Mouse (Mus musculus): ENCODE results near the gene Gstm4. TPM values are rescaled to one million over a fixed set of nuclear protein-coding genes. Genes with fewer than 3 reads are reported as not detected.

The Gstm4 gene
- polyA plus RNA-seq, 1 experiment from 2014 or later, result 14.6 TPM

DNA sequence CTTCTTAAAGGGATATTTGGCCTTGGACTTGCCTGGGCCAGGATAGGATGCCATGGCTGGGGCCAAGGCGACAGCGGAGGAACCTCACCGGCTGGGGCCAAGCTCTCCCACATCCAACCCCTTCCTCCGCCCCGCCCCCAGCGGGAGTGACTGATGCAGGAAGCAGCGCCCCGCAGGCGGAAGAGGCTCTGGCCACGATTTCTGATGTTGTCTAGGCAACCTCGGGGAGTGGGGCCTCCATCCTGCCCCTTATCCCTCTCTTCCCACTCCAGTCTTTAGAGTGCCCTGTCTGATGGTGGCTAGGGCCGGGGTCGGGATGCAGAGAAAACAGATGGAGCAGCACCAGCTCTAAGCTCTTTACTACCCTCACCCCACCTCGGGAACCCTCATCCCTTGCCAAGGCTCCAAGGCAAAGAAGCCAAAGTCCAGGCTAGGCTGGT is 40.6 kb upstream of the Gstm4 start:
- H3K9ac ChIP-seq, result peak overlapping the region; percentile 81
- H3K36me3 ChIP-seq, result peaks cover 8% of the 10 kb centered on the region
- H3K9me3 ChIP-seq, result no peaks in the 10 kb centered on the region
- peak overlapping the region; percentile 100 for H3K4me2 ChIP-seq (replicated peaks)
- WGBS, result under 1% methylated on average over 14 of the region's 14 CpGs
- peak overlapping the region; percentile 88 for H3K27ac ChIP-seq
- ATAC-seq (ENCODE audit: low FRiP score, low read depth), result peak; percentile 88
- peaks cover 65% of the 10 kb centered on the region for H3K4me1 ChIP-seq
- H3K27me3 ChIP-seq, result no peaks in the 10 kb centered on the region
- H3K4me3 ChIP-seq, result peak overlapping the region; percentile 68

DNA sequence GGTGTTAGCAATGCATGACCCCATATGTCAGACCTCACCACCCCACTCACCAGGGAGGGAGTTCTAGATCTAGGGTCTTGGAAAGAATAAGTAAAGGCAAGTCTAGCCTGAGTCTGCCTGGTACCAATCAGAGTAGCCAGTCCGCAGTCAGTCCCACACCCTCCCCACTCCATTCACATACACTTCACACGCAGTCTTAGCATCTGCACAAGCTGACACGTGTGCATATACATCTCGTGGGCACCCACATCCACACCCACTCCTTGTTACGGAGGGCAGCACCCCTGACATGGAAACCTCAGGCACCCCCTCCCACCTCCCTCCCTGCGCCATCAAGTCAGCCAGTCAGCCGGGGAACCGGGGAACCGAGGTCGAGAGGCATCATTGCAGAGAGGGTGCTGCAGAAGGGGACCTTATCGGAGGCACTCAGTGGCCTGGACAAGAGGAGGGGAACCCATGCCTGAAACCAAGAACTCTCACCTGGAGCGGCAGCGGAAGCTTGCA is 40.1 kb upstream of the Gstm4 start:
- H3K4me1 ChIP-seq, result peaks cover 62% of the 10 kb centered on the region
- 0 out of 2 replicates have a peak, but pooled peaks have one; percentile 7 for ATAC-seq (ENCODE audit: low FRiP score, low read depth)
- H3K27ac ChIP-seq, result peak overlapping the region; percentile 88
- no peaks in the 10 kb centered on the region for H3K9me3 ChIP-seq
- no peaks in the 10 kb centered on the region for H3K27me3 ChIP-seq
- H3K36me3 ChIP-seq, result peaks cover 13% of the 10 kb centered on the region
- peak overlapping the region; percentile 100 for H3K4me2 ChIP-seq (replicated peaks)
- H3K4me3 ChIP-seq, result peak overlapping the region; percentile 68
- WGBS, result 11% methylated on average over 13 of the region's 13 CpGs
- peak overlapping the region; percentile 81 for H3K9ac ChIP-seq

DNA sequence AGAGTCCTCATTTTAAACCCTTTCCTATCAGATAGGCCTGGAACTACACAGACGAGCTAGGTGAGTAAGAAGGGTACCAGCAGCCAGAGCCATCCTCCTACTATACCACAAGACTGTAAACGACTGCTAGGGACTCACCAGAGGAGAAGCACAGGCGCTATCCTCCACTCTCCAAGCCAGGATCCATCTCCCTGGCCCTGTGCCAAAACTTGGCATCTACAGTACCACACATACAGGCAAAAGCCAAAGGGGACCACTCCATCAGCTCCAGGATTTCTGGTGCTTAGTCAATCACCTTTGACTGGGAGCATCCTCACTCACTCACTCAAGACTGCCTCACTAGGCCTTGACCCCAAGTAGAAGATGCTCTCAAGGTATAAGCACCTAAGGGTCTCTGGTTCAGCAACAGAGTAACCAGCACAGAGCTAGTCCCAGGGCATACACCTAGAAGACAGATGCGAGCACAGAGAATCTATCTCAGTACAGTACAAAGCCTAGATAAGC is 39.3 kb upstream of the Gstm4 start:
- peaks cover 22% of the 10 kb centered on the region for H3K36me3 ChIP-seq
- no peak for ATAC-seq (ENCODE audit: low FRiP score, low read depth)
- H3K4me2 ChIP-seq (replicated peaks), result peak overlapping the region; percentile 100
- 79% methylated on average over 4 of the region's 4 CpGs for WGBS
- no peak overlapping the region for H3K27ac ChIP-seq
- no peaks in the 10 kb centered on the region for H3K9me3 ChIP-seq
- peaks cover 54% of the 10 kb centered on the region for H3K4me1 ChIP-seq
- H3K27me3 ChIP-seq, result no peaks in the 10 kb centered on the region
- H3K9ac ChIP-seq, result no peak overlapping the region
- peak overlapping the region; percentile 68 for H3K4me3 ChIP-seq

DNA sequence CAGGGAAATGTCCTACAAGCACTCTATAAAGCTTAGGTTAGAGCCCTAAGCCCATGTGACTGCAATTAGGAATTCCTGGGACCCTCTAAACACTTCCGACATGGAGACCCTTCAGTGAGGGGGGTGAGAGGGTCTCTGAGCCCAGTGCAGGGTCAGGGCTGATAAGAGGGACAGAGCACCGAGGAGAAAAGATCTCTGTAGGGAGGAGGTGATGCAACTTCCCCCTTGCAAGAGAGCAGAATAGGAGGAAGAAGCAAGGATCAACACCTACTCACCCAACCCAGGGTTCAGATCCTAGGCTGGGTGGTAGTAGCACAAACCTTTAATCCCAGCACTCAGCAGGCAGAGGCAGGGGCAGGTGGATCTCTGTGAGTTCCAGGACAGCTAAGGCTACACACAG is 38.5 kb upstream of the Gstm4 start:
- Histone ChIP-seq H3K9ac (peak overlapping the region; percentile 48; the same call in 1 of the 2 replicates), H3K4me3 (no peak overlapping the region), H3K27ac (no peak overlapping the region), H3K4me1 (peaks cover 49% of the 10 kb centered on the region), H3K27me3 (no peaks in the 10 kb centered on the region), H3K9me3 (no peaks in the 10 kb centered on the region), H3K36me3 (peaks cover 28% of the 10 kb centered on the region), H3K4me2 (replicated peaks) (peak overlapping the region; percentile 38; the same call in 1 of the 2 replicates)
- ATAC-seq (ENCODE audit: low FRiP score, low read depth), result no peak
- 23% methylated on average over 2 of the region's 2 CpGs for WGBS

DNA sequence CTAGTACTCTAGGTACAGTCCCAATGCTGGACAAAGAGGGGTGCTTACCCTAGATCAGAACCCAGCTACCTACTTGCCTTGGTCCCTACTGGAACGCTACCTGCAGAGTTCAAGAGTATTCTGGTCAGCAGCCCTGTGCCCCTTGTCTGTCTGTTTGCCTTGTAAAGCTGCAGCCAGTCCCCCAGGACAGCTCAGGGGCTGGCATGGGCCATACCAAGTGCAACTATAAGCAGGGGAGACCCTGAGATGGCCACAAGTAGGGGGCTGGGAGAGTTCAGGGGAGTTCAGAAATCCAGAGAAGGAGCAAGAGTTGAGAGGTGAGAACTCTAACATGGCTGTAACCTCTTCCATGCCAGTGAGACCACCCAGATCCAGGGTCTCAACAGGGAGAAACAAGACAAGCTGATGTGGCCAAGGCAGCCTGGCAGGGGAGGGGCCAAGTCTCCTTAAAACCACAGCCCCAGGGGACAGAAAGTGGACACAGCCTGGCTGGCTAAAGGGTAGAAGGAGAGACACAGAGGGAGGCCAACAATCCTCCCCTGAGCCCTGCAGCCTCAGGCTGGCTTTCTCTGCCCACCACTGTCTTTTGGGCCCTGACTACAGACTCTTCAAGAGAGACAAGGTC is 37.7 kb upstream of the Gstm4 start:
- peak overlapping the region; percentile 38 for H3K4me2 ChIP-seq (replicated peaks)
- H3K36me3 ChIP-seq, result peaks cover 36% of the 10 kb centered on the region
- no peaks in the 10 kb centered on the region for H3K9me3 ChIP-seq
- ATAC-seq (ENCODE audit: low FRiP score, low read depth), result no peak
- 43% methylated on average over 1 of the region's 1 CpGs for WGBS
- H3K9ac ChIP-seq, result peak overlapping the region; percentile 57
- H3K27ac ChIP-seq, result no peak overlapping the region; the same call in 1 of the 2 replicates
- no peak overlapping the region for H3K4me3 ChIP-seq
- H3K27me3 ChIP-seq, result no peaks in the 10 kb centered on the region
- peaks cover 45% of the 10 kb centered on the region for H3K4me1 ChIP-seq

DNA sequence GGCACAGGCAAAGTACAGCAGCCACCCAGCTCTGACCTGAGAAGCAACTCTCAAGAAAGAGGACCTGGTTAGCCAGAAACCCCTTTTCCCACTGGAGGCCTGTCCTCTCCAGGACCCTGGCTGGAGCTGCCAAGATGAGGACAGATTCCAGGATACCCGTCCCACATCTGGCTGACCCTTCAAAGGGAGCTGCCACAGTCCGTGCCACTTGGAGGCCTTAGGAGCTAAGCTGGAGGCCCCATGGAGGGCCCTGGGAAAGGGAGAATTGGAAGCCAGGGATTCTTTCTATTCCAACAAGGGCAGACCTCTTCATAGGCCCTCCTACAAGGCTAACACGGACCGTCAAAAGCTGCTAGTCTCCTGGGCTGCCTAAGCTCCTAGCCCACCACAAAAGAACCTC is 37.0 kb upstream of the Gstm4 start:
- peak overlapping the region; percentile 57 for H3K9ac ChIP-seq
- no peak overlapping the region for H3K4me3 ChIP-seq
- no peak for ATAC-seq (ENCODE audit: low FRiP score, low read depth)
- whole genome bisulfite sequencing, result 51% methylated on average over 4 of the region's 4 CpGs
- peak overlapping the region; percentile 8; the same call in 1 of the 2 replicates for H3K27ac ChIP-seq
- no peaks in the 10 kb centered on the region for H3K27me3 ChIP-seq
- no peaks in the 10 kb centered on the region for H3K9me3 ChIP-seq
- H3K36me3 ChIP-seq, result peaks cover 43% of the 10 kb centered on the region
- peaks cover 39% of the 10 kb centered on the region for H3K4me1 ChIP-seq
- H3K4me2 ChIP-seq (replicated peaks), result peak overlapping the region; percentile 38

DNA sequence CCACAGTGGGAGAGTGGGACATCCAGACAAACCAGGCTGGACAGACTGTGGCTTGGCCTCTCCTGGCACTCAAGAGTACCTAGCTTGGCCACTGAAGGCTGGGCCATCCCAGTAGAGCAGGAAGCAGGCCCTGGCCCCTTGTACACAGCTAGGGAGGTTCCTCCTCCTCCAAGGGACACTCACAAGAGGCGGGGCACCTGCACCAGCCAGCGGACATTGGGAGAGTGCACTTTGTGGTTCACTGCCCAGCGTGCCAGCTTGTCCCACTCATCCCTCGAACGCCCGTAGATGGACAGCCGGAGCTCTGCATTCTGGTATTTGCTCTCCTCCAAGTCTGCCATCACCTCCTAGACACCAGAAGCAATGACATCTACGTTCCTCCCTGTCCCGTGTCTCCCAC is 32.1 kb upstream of the Gstm4 start:
- Histone ChIP-seq H3K9me3 (no peaks in the 10 kb centered on the region), H3K4me3 (no peak overlapping the region), H3K4me2 (replicated peaks) (no peak overlapping the region), H3K9ac (no peak overlapping the region), H3K4me1 (peaks cover 5% of the 10 kb centered on the region), H3K27me3 (no peaks in the 10 kb centered on the region), H3K36me3 (peaks cover 84% of the 10 kb centered on the region), H3K27ac (no peak overlapping the region)
- no peak for ATAC-seq (ENCODE audit: low FRiP score, low read depth)
- WGBS, result 91% methylated on average over 9 of the region's 9 CpGs

DNA sequence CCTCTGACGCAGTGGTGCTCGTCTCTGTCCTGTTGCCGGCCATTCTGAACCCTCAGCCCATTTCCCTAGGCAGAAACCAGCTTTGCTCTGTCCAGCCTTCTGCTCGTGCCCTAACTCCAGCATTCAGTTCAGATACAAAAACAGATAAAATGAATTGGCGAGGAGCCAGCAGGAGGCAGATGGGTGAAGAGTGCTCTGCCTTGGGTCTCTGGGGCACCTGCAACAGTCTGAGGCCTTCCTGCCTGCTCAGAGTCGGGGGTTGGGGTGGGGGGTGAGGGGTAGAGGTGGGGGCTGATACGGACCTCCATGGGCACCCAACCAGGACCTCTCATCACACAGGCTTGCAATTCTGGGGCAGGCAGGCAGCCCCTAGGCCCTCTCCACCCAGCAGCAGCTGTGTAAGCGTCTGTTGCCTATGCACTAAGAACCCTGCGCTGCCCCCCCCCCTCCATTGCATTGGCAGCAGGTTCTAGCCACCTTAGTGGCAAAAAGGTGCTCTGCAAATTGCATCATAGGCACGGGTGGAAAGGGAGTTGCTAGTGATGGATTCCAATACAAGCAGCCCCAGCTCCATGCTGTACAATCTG is 28.4 kb upstream of the Gstm4 start:
- Histone ChIP-seq H3K27ac (no peak overlapping the region), H3K9me3 (no peaks in the 10 kb centered on the region), H3K4me2 (replicated peaks) (no peak overlapping the region), H3K4me3 (no peak overlapping the region), H3K4me1 (no peaks in the 10 kb centered on the region), H3K36me3 (peaks cover 57% of the 10 kb centered on the region), H3K9ac (no peak overlapping the region), H3K27me3 (no peaks in the 10 kb centered on the region)
- 74% methylated on average over 10 of the region's 10 CpGs for WGBS
- ATAC-seq (ENCODE audit: low FRiP score, low read depth), result no peak

DNA sequence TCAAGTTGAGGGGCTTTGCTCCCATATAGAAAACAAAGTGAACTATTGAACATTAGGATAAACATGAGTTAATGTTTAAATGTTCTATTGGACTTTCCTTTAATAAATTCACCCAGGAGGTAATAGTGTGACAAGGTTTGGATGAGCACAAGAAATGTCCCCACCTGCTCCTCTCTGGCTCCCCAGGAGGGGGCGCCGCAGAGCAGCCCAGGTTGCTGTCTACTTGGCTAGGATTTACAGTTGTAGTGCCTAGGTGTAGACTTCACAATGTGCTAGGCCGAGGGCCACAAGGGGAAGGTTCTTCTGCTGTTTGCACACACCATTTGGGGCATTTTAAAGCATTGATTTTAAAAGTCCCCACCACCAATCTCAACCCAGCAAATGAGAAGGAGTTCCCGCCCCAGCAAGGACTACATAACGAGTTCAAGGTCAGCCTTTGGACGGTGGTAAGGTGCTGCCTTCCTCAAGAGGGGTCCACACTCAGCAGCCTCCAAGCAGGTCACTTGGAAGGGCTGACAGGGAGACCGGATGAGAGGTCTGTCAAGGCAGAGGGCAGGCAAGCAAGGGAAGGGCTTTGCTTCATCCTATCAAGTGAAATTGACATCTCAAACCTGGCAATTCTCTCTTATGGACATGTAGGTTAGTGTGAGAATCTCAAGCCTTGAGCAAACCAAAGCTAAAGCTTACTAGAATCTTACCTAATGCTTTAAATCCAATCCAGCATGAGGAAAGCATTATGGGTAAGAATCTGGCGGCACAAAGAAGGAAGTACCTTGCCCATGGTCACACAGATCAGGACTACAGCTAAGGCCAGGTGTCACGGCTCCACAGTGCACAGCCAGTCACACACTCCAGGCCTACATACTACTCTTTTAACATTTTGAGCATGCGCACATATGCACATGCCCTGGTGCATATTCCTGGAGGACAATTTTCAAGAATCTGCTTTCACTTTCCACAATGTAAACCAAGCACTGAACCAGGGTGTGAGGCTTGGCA is 25.9 kb upstream of the Gstm4 start:
- H3K9ac ChIP-seq, result no peak overlapping the region
- no peaks in the 10 kb centered on the region for H3K4me1 ChIP-seq
- H3K36me3 ChIP-seq, result peaks cover 32% of the 10 kb centered on the region
- no peak overlapping the region for H3K4me2 ChIP-seq (replicated peaks)
- 66% methylated on average over 10 of the region's 10 CpGs for WGBS
- ATAC-seq (ENCODE audit: low FRiP score, low read depth), result no peak
- no peak overlapping the region for H3K27ac ChIP-seq
- H3K9me3 ChIP-seq, result no peaks in the 10 kb centered on the region
- H3K27me3 ChIP-seq, result no peaks in the 10 kb centered on the region
- H3K4me3 ChIP-seq, result no peak overlapping the region

DNA sequence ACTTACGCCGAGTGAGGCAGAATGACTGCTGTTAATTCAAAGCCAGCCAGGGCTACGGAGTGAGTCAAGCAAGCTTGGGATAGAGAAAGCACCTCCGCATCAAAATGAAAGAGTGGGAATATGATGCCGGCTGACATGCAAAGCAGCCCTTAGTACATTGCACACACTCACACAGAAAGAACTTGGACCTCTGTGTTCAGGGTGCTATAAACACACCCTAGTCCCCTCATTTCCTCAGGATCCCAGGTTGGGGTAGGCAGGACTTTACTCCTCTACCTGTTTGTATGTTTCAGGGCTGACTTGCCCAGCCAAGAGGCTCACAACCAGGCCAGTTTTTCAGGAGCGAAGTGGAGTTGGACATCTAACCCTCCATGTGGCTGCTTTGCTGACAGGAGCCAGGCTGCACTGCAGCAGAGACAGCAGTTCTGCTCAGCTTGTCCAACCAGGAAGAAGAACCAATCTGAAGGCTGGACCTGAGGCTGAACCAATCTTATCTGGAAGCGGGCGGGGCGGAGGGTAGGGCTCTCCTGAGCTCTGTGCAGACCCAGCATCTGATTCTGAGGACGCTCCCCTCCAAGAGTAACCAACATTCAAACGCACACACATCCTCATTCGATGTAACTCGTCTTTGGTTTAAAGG is 24.7 kb upstream of the Gstm4 start:
- H3K4me3 ChIP-seq, result no peak overlapping the region
- ATAC-seq (ENCODE audit: low FRiP score, low read depth), result no peak
- H3K9ac ChIP-seq, result no peak overlapping the region

DNA sequence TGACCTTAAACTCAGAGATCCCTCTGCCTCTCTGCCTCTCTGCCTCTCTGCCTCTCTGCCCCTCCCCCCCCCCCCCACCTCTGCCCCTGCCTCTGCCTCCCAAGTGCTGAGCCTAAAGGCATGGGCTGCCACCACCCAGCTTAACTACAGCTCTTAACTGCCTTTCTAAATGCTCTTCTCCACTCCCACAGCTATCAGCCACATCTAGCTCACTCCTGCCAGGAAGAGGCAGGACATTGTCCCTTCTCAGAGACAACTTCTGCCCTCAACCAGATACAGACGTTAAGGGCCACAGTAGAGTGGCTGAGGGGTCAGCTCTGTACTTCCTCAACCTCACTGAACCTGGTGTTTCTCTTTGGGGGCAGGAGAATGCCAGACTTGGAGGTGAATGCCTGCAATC is 24.1 kb upstream of the Gstm4 start:
- Histone ChIP-seq H3K36me3 (peaks cover 14% of the 10 kb centered on the region), H3K4me3 (no peak overlapping the region), H3K9ac (no peak overlapping the region), H3K27ac (no peak overlapping the region), H3K4me1 (no peaks in the 10 kb centered on the region), H3K27me3 (no peaks in the 10 kb centered on the region), H3K4me2 (replicated peaks) (no peak overlapping the region), H3K9me3 (no peaks in the 10 kb centered on the region)
- 16% methylated on average over 1 of the region's 1 CpGs for WGBS
- no peak for ATAC-seq (ENCODE audit: low FRiP score, low read depth)

More for the DNA sequence above, 24.7 kb upstream of the Gstm4 start:
- H3K27ac ChIP-seq, result no peak overlapping the region
- no peak overlapping the region for H3K4me2 ChIP-seq (replicated peaks)
- no peaks in the 10 kb centered on the region for H3K9me3 ChIP-seq
- no peaks in the 10 kb centered on the region for H3K27me3 ChIP-seq
- H3K36me3 ChIP-seq, result peaks cover 19% of the 10 kb centered on the region
- WGBS, result 69% methylated on average over 13 of the region's 13 CpGs
- H3K4me1 ChIP-seq, result no peaks in the 10 kb centered on the region

Data from limb, embryonic 13.5 days (tissue).